ENCODE assay signal across 8 mouse cellular contexts in genomic region chrX:108832674-108833189, GRCm38 (mm10). TPM values are rescaled to one million over a fixed set of nuclear protein-coding genes. Genes with fewer than 3 reads are reported as not detected.
DNase-seq lines count a peak whose midpoint lies in the region; ATAC-seq and TF ChIP-seq lines count a peak whose summit lies in the region.

No protein-coding gene starts in this region.

- ATAC-seq in embryonic facial prominence, embryonic 15.5 days (ENCODE audit: insufficient number of reproducible peaks, low FRiP score, low TSS enrichment, low read depth), result peak; percentile 81
- ATAC-seq in kidney, embryonic 15.5 days (replicated peaks; ENCODE audit: low FRiP score), result peak; percentile 79
- ATAC-seq in monocyte, adult 5-6 weeks (replicated peaks; ENCODE audit: insufficient number of reproducible peaks, low FRiP score, low TSS enrichment, poor library complexity, severe bottlenecking), result peak; percentile 76

- peak overlapping the region; percentile 98 for H3K4me3 ChIP-seq in bone marrow, adult 2 months (replicated peaks; ENCODE audit: control insufficient read depth, low read depth, low read length)
- H3K4me3 ChIP-seq in embryonic facial prominence, embryonic 15.5 days (replicated peaks), result peak overlapping the region; percentile 59
- peak overlapping the region; percentile 67 for H3K4me3 ChIP-seq in heart, embryonic 10.5 days
- peak overlapping the region; percentile 58 for H3K4me3 ChIP-seq in kidney, embryonic 15.5 days (replicated peaks)

- H3K4me2 ChIP-seq in embryonic facial prominence, embryonic 15.5 days (replicated peaks), result peak overlapping the region; percentile 43
- H3K4me2 ChIP-seq in kidney, embryonic 15.5 days, result peak overlapping the region; percentile 59

- no peaks in the 10 kb centered on the region for H3K36me3 ChIP-seq in embryonic facial prominence, embryonic 15.5 days
- H3K36me3 ChIP-seq in heart, embryonic 10.5 days, result no peaks in the 10 kb centered on the region
- no peaks in the 10 kb centered on the region for H3K36me3 ChIP-seq in kidney, embryonic 15.5 days

- H3K27ac ChIP-seq in bone marrow, adult 2 months (ENCODE audit: control insufficient read depth, insufficient read depth, low read depth, low read length, poor library complexity), result peak overlapping the region; percentile 77
- peak overlapping the region; percentile 87 for H3K27ac ChIP-seq in embryonic facial prominence, embryonic 15.5 days (replicated peaks)
- H3K27ac ChIP-seq in heart, embryonic 10.5 days, result peak overlapping the region; percentile 86
- peak overlapping the region; percentile 88 for H3K27ac ChIP-seq in kidney, embryonic 15.5 days

- H3K27me3 ChIP-seq in embryonic facial prominence, embryonic 15.5 days, result no peaks in the 10 kb centered on the region
- no peaks in the 10 kb centered on the region for H3K27me3 ChIP-seq in heart, embryonic 10.5 days (ENCODE audit: insufficient read depth, poor library complexity, severe bottlenecking)
- no peaks in the 10 kb centered on the region for H3K27me3 ChIP-seq in kidney, embryonic 15.5 days

- peak; percentile 92 for DNase-seq in 416B (ENCODE audit: low read depth)
- DNase-seq in heart, embryonic 10.5 days (ENCODE audit: low spot score), result peak; percentile 87
- DNase-seq in liver, result peak; percentile 80
- DNase-seq in spleen, postnatal 4 days (ENCODE audit: low spot score in 2 of 2), result peak; percentile 77 to 85

- no peak for TF ChIP-seq CTCF in bone marrow, adult 2 months (IDR thresholded peaks at IDR 0.05; ENCODE audit: control insufficient read depth, insufficient read depth, low read length)

- TF ChIP-seq POLR2A in bone marrow, adult 2 months (IDR thresholded peaks at IDR 0.05; ENCODE audit: borderline replicate concordance, control insufficient read depth, low read depth, low read length), result no peak

- peak overlapping the region; percentile 42; the same call in 1 of the 2 replicates for H3K9ac ChIP-seq in embryonic facial prominence, embryonic 15.5 days
- H3K9ac ChIP-seq in kidney, embryonic 15.5 days, result peak overlapping the region; percentile 59

- H3K4me1 ChIP-seq in bone marrow, adult 2 months (ENCODE audit: control insufficient read depth, insufficient read depth, low read length), result no peaks in the 10 kb centered on the region
- no peaks in the 10 kb centered on the region for H3K4me1 ChIP-seq in embryonic facial prominence, embryonic 15.5 days
- H3K4me1 ChIP-seq in heart, embryonic 10.5 days, result no peaks in the 10 kb centered on the region
- no peaks in the 10 kb centered on the region for H3K4me1 ChIP-seq in kidney, embryonic 15.5 days

- WGBS in bone marrow, adult 2 months, result 10% methylated on average over 13 of the region's 13 CpGs
- 9% methylated on average over 13 of the region's 13 CpGs for WGBS in embryonic facial prominence, embryonic 15.5 days
- WGBS in heart, embryonic 10.5 days, result 19% methylated on average over 13 of the region's 13 CpGs
- whole genome bisulfite sequencing in kidney, embryonic 15.5 days, result 14% methylated on average over 13 of the region's 13 CpGs

- no peaks in the 10 kb centered on the region for H3K9me3 ChIP-seq in embryonic facial prominence, embryonic 15.5 days (replicated peaks)
- H3K9me3 ChIP-seq in heart, embryonic 10.5 days, result no peaks in the 10 kb centered on the region
- H3K9me3 ChIP-seq in kidney, embryonic 15.5 days (replicated peaks), result no peaks in the 10 kb centered on the region

RNA-seq across cellular contexts. Expression of gene Brwd3, which starts 1.4 kb away (rescaled TPM):
- polyA plus RNA-seq in bone marrow, adult 2 months (2011; ENCODE audit: insufficient read depth, insufficient read length, low replicate concordance, missing spikeins), result 1.9 and 5.6 TPM in 2 replicates
- 3.0 and 3.8 TPM in 2 replicates for polyA plus RNA-seq in embryonic facial prominence, embryonic 15.5 days (2015; fragmentation: Nextera tagmentation; extraction: Ambion mirVana)
- polyA plus RNA-seq in heart, embryonic 10.5 days (2016; fragmentation: Nextera tagmentation; extraction: Ambion mirVana), result 3.2 and 3.3 TPM in 2 replicates
- 2.8 and 3.1 TPM in 2 replicates for polyA plus RNA-seq in kidney, embryonic 15.5 days (2015; fragmentation: Nextera tagmentation; extraction: Ambion mirVana)
- total RNA-seq in monocyte, adult 5-6 weeks (2017), result 7.1 to 12.9 TPM (median 11.1 TPM) in 3 replicates

Comparison
In these comparisons a context has a peak if more than half of its experiments do, and no peak if none do; other contexts are left out.
1. Peak in every context shown above with its lines: DNase-seq, ATAC-seq, H3K4me3 ChIP-seq and H3K27ac ChIP-seq.